ENCODE assay signal across 8 mouse cellular contexts in the genomic region with DNA sequence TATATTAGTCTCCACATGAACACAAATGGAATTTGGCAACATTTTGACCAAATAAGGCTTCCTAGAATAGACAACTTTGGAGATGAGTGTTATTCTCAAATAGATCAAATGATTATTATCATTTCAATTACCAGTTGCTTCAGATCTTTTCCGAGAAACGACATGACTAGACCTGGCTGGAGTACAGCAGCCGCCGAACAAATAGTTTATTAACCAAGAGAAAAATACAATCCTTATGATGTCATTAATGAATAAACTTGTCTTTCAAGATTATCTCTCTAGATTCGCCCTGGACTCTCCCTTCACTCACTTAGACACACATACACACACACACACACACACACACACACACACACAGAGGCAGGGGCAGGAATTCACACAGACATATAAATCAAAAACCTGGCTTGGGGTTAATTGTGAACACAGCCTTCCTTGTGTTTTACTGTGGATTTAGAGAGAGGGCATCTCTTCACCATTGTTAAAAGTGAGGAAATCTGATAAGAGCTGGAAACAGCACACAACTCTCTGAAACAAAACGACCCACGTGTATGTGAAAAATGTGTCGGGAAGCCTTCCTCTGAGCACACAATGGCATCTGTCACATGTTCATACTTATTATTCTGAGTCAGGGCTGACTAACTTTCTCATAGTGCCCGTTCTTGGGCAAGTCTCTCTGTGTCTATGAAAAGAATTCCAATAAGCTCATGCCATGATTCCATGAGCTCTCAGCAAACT. TPM values are rescaled to one million over a fixed set of nuclear protein-coding genes. Genes with fewer than 3 reads are reported as not detected.
DNase-seq lines count a peak whose midpoint lies in the region; ATAC-seq lines count a peak whose summit lies in the region.
"Had no signal": no experiment of that assay in that cellular context is flagged by ENCODE, and none has a peak within 500 bp of the region (broad histone marks: within the 10 kb centered on the region; RNA-seq: fewer than 3 reads in every experiment).

No protein-coding gene starts in this region.

- H3K36me3 ChIP-seq in kidney, embryonic 15.5 days = peaks cover 12% of the 10 kb centered on the region

- ATAC-seq in kidney, embryonic 15.5 days (replicated peaks; ENCODE audit: low FRiP score) = no peak; the same call in 1 of the 2 replicates
- ATAC-seq in CD4-positive, CD25-positive, alpha-beta regulatory T cell, adult 4 months = peak; percentile 41

- H3K4me3 ChIP-seq in kidney, embryonic 15.5 days (replicated peaks) = no peak overlapping the region

- 24% methylated on average over 9 of the region's 9 CpGs for WGBS in kidney, embryonic 15.5 days

- peak overlapping the region; percentile 24 for H3K4me2 ChIP-seq in kidney, embryonic 15.5 days

- H3K4me1 ChIP-seq in kidney, embryonic 15.5 days = peaks cover 35% of the 10 kb centered on the region

- DNase-seq in kidney, adult 11 months = no peak
- peak; percentile 16 for DNase-seq in A20 (ENCODE audit: low read depth, low spot score)
- peak; percentile 40 for DNase-seq in kidney, postnatal 10 days
- no peak for DNase-seq in neural tube, embryonic 10.5 days (ENCODE audit: extremely low spot score, low spot score)
- no peak for DNase-seq in layer of hippocampus, adult 9-11 months
- DNase-seq: spleen, adult 18-20 months had no signal

- peak overlapping the region; percentile 76 for H3K27ac ChIP-seq in kidney, embryonic 15.5 days

- H3K9ac ChIP-seq in kidney, embryonic 15.5 days = no peak overlapping the region

- H3K9me3 ChIP-seq in kidney, embryonic 15.5 days (replicated peaks) = no peaks in the 10 kb centered on the region

- no peaks in the 10 kb centered on the region for H3K27me3 ChIP-seq in kidney, embryonic 15.5 days

RNA-seq across cellular contexts. Expression of gene Arid5b, which starts 30.1 kb away (rescaled TPM):
- 35.8 and 38.6 TPM in 2 replicates for polyA plus RNA-seq in kidney, embryonic 15.5 days (2015; fragmentation: Nextera tagmentation; extraction: Ambion mirVana)
- polyA plus RNA-seq in CD4-positive, CD25-positive, alpha-beta regulatory T cell, adult 4 months (2017; shearing (Covaris generic)) = 10 to 100 TPM; 63.9 to 78.6 TPM

Comparison
In these comparisons a context has a peak if more than half of its experiments do, and no peak if none do; other contexts are left out.
1. DNase-seq: peak in A20 (single experiment) and kidney, postnatal 10 days (single experiment); none in kidney, adult 11 months (single experiment), neural tube, embryonic 10.5 days (single experiment) and layer of hippocampus, adult 9-11 months (single experiment).